Mouse (Mus musculus) liver, postnatal 0 days (tissue): ENCODE results near the gene Ttc21a.

ENCODE experiments used
- CTCF ChIP-seq: sonication (generic); IDR thresholded peaks from 2 replicates; pipeline ENCODE4 v1.5.1; 2016; ENCODE audit warnings: antibody characterized with exemption, low read depth
- EP300 ChIP-seq: IDR thresholded peaks from 2 replicates; pipeline ENCODE4 v1.6.1; 2016; ENCODE audit warnings: antibody characterized with exemption, low read depth, mild to moderate bottlenecking

GRCm38 (mm10) chr9:119980770-119981182 is 43.4 kb downstream of the Ttc21a start:
- TF ChIP-seq CTCF (no peak), EP300 (no peak)
